Mouse (Mus musculus): ENCODE measurements around the gene Trp53bp2. TPM values are rescaled to one million over a fixed set of nuclear protein-coding genes. Genes with fewer than 3 reads are reported as not detected.

Trp53bp2 gene
- polyA plus RNA-seq, 1 experiment from 2014 or later = 35.4 TPM

DNA sequence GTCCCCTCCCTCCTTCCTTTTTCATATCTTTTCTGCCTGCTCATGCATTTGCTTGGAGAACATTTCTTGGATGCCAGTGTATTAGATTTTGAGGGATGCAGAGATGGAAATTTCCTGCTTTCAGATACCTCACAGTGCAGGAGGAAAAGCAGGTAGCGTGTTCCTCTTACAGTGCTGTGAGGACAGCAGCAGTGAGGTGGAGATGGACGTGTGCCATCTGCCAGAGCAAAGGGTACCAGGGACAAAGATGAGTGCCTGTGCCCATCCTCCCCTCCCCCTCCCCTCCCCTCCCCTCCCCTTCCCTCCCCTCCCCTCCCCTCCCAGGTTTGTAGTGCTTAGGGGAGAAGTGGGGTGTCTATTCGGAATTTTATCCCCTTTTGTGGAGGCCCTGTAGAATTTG is 20.9 kb downstream of the Trp53bp2 start:
- CTCF ChIA-PET = interaction anchor here (0.7 kb wide), 1 partner anchor 10 kb away, joined by 3 read pairs; no protein-coding TSS in a partner anchor
- ATAC-seq (no peak), DNase-seq (ENCODE audit: low read depth, low spot score) (no peak)
- in situ Hi-C loops (cut with MboI; ENCODE audit: low pct_unique_long_range_greater_than_20kb) = no loop called here
- POLR2A ChIA-PET = no interaction called here
- TF ChIP-seq CTCF (IDR thresholded peaks at IDR 0.05) = no peak
- H3K27me3 ChIP-seq = no peaks in the 10 kb centered on the region

DNA sequence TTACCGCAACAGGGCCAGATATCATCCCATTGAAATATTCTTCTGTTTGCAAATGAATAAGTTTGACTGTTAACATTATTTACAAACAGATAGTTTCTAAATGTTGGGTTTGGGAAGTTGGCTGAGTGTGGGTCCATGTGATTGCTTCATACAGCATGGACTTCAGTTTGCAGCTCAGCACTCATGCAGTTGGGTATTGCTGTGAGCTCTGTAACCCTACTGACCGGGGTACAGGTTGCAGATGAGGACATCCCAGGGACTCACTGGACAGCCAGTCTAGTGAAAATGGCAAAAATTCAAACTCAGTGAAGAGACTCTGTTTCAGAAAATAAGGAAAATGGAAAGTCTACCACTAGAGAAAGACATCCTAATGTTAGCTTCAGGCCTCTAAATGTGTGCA is 21.7 kb downstream of the Trp53bp2 start:
- no peak for ATAC-seq
- DNase-seq (ENCODE audit: low read depth, low spot score) = no peak
- TF ChIP-seq CTCF (IDR thresholded peaks at IDR 0.05) = no peak
- ChIA-PET CTCF (interaction anchor here (0.7 to 1.4 kb wide), 2 partner anchors 11 to 15 kb away, joined by 3 read pairs; no protein-coding TSS in a partner anchor), POLR2A (no interaction called here)
- no peaks in the 10 kb centered on the region for H3K27me3 ChIP-seq
- in situ Hi-C loops (cut with MboI; ENCODE audit: low pct_unique_long_range_greater_than_20kb) = no loop called here

DNA sequence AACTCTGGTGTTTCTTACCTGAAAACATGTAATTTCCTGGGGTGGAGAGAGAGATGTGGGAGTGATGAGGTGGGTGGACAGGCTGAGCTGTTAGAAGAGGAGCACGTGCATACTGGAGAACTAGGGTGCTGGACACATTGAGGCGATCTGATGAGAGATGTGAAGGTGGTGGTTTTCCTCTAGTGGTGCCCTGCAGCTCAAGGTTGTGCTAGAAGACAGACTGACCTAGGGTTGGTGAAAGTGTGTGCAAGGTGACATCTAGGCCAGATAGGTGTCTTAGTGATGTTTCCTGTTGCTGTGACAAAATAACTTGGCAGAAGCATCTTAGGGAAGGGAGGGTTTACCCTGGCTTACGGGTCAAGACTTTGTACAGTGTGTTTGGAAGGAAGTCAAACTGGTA is 23.1 kb downstream of the Trp53bp2 start:
- no peak for TF ChIP-seq CTCF (IDR thresholded peaks at IDR 0.05)
- ChIA-PET POLR2A (interaction anchor here (1.1 kb wide), 1 partner anchor 9 kb away, joined by 4 read pairs; no protein-coding TSS in a partner anchor), CTCF (interaction anchor here (1.4 kb wide), 1 partner anchor 14 kb away, joined by 3 read pairs; no protein-coding TSS in a partner anchor)
- DNase-seq (ENCODE audit: low read depth, low spot score) (no peak), ATAC-seq (no peak)
- in situ Hi-C loops (cut with MboI; ENCODE audit: low pct_unique_long_range_greater_than_20kb) = no loop called here
- H3K27me3 ChIP-seq = no peaks in the 10 kb centered on the region

DNA sequence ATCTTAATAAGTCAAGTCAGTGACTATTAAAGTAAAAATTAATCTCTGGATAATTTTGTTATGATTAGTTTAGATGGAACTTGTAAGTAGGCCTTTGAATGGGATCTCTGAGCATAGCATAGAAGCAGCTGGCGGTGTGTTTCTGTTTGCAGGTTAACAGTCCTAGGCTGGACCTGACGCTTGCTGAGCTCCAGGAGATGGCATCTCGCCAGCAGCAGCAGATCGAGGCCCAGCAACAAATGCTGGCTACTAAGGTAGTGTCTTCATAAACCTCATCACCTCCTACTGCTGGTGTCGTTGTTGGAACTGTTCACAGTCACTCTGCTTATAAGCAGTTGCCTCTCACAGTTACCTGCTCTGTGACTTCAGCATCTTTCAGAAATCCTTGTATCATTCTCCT is 27.8 kb downstream of the Trp53bp2 start:
- CTCF ChIA-PET = interaction anchor here (0.7 kb wide), 1 partner anchor 11 kb away, joined by 3 read pairs; no protein-coding TSS in a partner anchor

DNA sequence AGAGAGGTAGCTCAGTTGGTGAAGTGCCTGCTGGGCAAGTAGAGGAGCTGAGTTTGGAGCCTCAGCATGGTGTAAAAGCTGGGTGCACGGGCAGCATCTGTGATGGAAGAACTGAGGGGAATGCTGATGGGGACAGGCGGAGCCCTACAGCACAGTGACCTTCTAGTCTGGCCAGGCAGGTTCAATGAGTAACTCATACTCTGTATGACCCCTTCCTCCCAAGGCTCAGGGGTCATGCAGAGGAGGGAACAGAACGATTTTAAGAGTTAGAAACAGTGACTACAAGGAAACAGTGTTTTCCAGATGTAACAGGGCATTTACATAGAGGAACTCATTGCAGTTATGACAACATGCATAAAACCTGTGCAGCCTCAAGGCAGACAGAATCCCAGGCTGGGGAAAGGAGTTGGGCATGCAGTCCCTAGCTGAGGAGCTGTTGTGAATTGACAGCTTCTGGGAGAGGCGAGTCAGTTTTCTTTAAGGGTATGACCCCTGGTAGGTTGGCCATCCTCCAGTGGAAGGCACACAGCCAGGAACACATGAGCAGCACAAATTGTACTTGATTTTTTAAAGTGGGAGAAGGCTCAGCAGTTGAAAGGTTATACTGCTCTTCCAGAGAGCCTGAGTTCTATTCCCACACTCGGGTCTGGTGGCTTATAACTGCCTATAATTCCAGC is 30.7 kb downstream of the Trp53bp2 start:
- no peaks in the 10 kb centered on the region for H3K27me3 ChIP-seq
- CTCF ChIA-PET = interaction anchor here (1.1 to 2.5 kb wide), 2 partner anchors 10 to 290 kb away, joined by 3 to 6 read pairs; no protein-coding TSS in a partner anchor
- in situ Hi-C loops (cut with MboI; ENCODE audit: low pct_unique_long_range_greater_than_20kb) = no loop called here
- no peak for DNase-seq (ENCODE audit: low read depth, low spot score)
- no peak for TF ChIP-seq CTCF (IDR thresholded peaks at IDR 0.05)
- ATAC-seq = no peak
- POLR2A ChIA-PET = interaction anchor here (0.6 kb wide), 1 partner anchor 30 kb away, joined by 3 read pairs; no protein-coding TSS in a partner anchor

More for the DNA sequence above, 27.8 kb downstream of the Trp53bp2 start:
- in situ Hi-C loops (cut with MboI; ENCODE audit: low pct_unique_long_range_greater_than_20kb) = no loop called here
- no peak for ATAC-seq
- TF ChIP-seq CTCF (IDR thresholded peaks at IDR 0.05) = no peak
- no peaks in the 10 kb centered on the region for H3K27me3 ChIP-seq
- no peak for DNase-seq (ENCODE audit: low read depth, low spot score)
- POLR2A ChIA-PET = no interaction called here

DNA sequence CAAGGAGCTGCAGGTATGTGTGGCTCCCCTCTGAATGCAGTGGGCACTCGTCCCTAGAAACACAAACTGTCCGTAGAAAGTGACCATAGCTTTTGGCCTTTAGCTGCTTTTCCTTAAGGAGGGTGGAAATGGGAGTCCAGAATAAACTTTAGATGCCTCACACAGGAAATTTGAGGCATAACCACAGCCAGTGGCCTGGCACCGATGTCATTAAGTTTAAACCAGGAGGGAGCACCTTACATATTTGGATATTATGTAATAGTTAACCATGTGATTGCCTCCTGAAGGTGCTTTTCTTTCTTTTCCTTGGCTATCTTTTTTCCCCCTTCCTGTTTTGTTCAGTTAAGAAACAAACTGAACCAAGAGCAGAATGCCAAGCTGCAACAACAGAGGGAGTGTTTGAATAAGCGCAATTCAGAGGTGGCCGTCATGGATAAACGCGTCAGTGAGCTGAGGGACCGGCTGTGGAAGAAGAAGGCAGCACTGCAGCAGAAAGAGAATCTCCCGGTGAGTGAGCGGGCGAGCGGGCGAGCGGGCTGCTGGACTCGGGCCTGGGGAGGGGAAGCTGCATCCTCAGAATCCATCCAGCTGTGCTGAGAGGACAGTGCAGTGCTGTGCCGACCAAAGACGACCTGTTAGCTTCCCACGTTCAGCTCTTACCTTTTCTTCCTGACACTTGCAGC is 33.0 kb downstream of the Trp53bp2 start:
- ChIA-PET CTCF (interaction anchor here (0.8 to 1.9 kb wide), 8 partner anchors 14 to 70 kb away, joined by 3 to 6 read pairs (median 4); no protein-coding TSS in a partner anchor), POLR2A (interaction anchor here (0.6 kb wide), 2 partner anchors 51 to 523 kb away, joined by 3 read pairs; no protein-coding TSS in a partner anchor)
- DNase-seq (ENCODE audit: low read depth, low spot score) (no peak), ATAC-seq (no peak)
- no peaks in the 10 kb centered on the region for H3K27me3 ChIP-seq
- TF ChIP-seq CTCF (IDR thresholded peaks at IDR 0.05) = no peak
- in situ Hi-C loops (cut with MboI; ENCODE audit: low pct_unique_long_range_greater_than_20kb) = no loop called here

DNA sequence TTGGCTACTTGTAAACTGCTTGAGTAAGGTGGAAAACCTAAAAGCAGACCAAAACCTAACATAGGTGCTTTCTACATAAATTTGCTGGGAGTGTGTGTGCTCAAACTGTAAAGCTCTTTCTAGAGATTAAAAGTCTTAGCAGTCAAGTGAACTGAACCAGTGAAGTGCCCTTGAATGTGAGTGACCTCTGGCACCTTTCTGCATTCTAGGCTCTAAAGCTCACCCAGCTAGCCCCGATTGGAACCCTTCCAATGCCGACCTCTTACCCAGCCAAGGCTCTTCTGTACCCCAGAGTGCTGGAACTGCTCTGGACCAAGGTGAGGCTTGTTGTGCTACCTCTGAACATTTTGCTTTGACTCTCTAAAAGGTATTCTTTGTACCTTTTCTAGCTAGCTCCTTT is 35.1 kb downstream of the Trp53bp2 start:
- ChIA-PET POLR2A (no interaction called here), CTCF (interaction anchor here (1.0 to 1.5 kb wide), 2 partner anchors 9 kb away, joined by 3 to 6 read pairs; no protein-coding TSS in a partner anchor)
- ATAC-seq = no peak

DNA sequence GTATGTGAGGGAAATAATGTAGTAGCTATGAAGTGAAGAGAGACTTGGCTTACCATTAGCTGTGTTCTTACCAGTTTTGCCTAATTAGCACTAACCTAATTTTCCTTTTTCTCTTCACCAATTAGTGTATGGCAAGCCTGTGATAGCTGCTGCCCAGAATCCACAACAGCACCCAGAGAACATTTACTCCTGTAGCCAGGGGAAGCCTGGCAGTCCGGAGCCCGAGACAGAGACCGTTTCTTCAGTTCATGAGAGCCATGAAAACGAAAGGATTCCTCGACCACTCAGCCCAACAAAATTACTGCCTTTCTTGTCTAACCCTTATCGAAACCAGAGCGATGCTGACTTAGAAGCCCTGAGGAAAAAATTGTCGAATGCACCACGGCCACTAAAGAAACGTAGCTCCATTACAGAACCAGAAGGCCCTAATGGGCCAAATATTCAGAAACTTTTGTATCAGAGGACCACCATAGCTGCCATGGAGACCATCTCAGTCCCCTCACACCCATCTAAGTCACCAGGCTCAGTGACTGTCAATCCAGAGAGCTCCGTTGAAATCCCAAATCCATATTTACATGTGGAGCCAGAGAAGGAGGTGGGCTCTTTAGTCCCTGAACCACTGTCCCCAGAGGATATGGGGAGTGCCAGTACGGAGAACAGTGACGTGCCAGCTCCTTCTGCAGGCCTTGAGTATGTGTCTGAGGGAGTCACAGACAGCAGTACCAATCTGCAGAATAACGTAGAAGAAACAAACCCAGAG is 39.5 kb downstream of the Trp53bp2 start:
- POLR2A ChIA-PET = no interaction called here
- ATAC-seq = no peak
- in situ Hi-C loops (cut with MboI; ENCODE audit: low pct_unique_long_range_greater_than_20kb) = no loop called here

More for the DNA sequence above, 35.1 kb downstream of the Trp53bp2 start:
- H3K27me3 ChIP-seq = no peaks in the 10 kb centered on the region
- DNase-seq (ENCODE audit: low read depth, low spot score) = no peak
- no peak for TF ChIP-seq CTCF (IDR thresholded peaks at IDR 0.05)
- in situ Hi-C loops (cut with MboI; ENCODE audit: low pct_unique_long_range_greater_than_20kb) = no loop called here

DNA sequence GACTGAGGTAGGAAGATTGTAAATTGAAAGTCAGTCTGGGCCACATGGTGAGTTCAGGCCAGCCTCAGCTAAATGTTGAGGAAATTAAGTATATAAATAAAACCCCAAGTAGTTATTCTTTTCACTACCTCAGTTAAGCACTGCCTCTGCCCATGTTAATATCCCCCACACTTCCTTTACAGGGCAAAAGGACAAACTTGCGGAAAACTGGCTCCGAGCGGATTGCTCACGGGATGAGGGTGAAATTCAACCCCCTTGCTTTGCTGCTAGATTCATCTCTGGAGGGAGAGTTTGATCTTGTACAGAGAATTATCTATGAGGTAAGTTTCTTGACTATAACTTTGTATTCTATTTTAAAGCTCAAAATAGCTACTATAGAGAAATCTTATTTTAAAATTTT is 43.5 kb downstream of the Trp53bp2 start:
- in situ Hi-C loops (cut with MboI; ENCODE audit: low pct_unique_long_range_greater_than_20kb) = no loop called here
- POLR2A ChIA-PET = no interaction called here
- no peak for TF ChIP-seq CTCF (IDR thresholded peaks at IDR 0.05)
- DNase-seq (ENCODE audit: low read depth, low spot score) (no peak), ATAC-seq (no peak)
- no peaks in the 10 kb centered on the region for H3K27me3 ChIP-seq
- CTCF ChIA-PET = interaction anchor here (1.3 to 2.4 kb wide), 2 partner anchors 9 to 26 kb away, joined by 3 to 6 read pairs; no protein-coding TSS in a partner anchor

More for the DNA sequence above, 39.5 kb downstream of the Trp53bp2 start:
- no peak for TF ChIP-seq CTCF (IDR thresholded peaks at IDR 0.05)
- DNase-seq (ENCODE audit: low read depth, low spot score) = no peak
- H3K27me3 ChIP-seq = no peaks in the 10 kb centered on the region
- CTCF ChIA-PET = interaction anchor here (1.2 to 2.0 kb wide), 3 partner anchors 9 to 18 kb away, joined by 3 to 6 read pairs (median 4); no protein-coding TSS in a partner anchor

DNA sequence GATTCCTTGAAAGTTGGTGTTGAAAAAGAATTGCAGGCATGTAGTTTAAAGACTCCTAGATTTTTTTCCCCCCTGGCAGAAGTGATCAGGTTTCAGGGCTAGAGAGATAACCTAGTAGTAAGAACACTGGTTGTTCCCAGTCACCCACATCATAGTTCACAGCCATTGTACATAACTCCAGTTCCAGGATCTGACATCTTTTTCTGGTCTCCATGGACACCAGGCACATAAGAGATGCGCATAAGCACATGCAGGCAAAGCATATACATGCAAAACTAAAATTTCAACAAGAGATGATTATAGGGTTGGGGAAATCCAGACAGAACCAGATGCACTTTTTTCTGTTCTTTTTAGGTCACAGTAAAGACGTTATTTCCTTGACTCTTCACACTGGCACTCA is 46.1 kb downstream of the Trp53bp2 start:
- ChIA-PET POLR2A (no interaction called here), CTCF (no interaction called here)
- no peaks in the 10 kb centered on the region for H3K27me3 ChIP-seq
- in situ Hi-C loops (cut with MboI; ENCODE audit: low pct_unique_long_range_greater_than_20kb) = no loop called here
- no peak for ATAC-seq
- no peak for DNase-seq (ENCODE audit: low read depth, low spot score)
- TF ChIP-seq CTCF (IDR thresholded peaks at IDR 0.05) = no peak

All from Patski (cell line).